9 mouse cellular contexts compared by ENCODE assay signal in genomic region chr19:47315091-47315916, GRCm38 (mm10).
A peak's percentile ranks its signal among the peaks of the same experiment; 100 is the strongest.
DNase-seq lines count a peak whose midpoint lies in the region; ATAC-seq and TF ChIP-seq lines count a peak whose summit lies in the region.
"Had no signal": no experiment of that assay in that cellular context is flagged by ENCODE, and none has a peak within 500 bp of the region (broad histone marks: within the 10 kb centered on the region; RNA-seq: fewer than 3 reads in every experiment).

No protein-coding gene starts in this region.

- no peak for TF ChIP-seq EP300 in liver, embryonic 14.5 days (IDR thresholded peaks at IDR 0.05; ENCODE audit: low read depth)

- ATAC-seq in heart, embryonic 12.5 days (ENCODE audit: insufficient number of reproducible peaks, low FRiP score), result no peak
- no peak for ATAC-seq in forebrain, embryonic 12.5 days (ENCODE audit: low FRiP score)
- no peak for ATAC-seq in liver, embryonic 14.5 days (ENCODE audit: insufficient read depth)

- H3K4me1 ChIP-seq in heart, embryonic 12.5 days (replicated peaks), result peaks cover 91% of the 10 kb centered on the region
- peaks cover 61% of the 10 kb centered on the region for H3K4me1 ChIP-seq in forebrain, embryonic 12.5 days
- peaks cover 0 to 3% of the 10 kb centered on the region in 2 experiments; a peak in 2 of 4 replicates for H3K4me1 ChIP-seq in liver, embryonic 14.5 days (replicated peaks; ENCODE audit: control insufficient read depth in 2 of 2, insufficient read depth in 2 of 2, low read length in 1 of 2)

- no peaks in the 10 kb centered on the region for H3K9me3 ChIP-seq in heart, embryonic 12.5 days (replicated peaks)
- H3K9me3 ChIP-seq in forebrain, embryonic 12.5 days, result no peaks in the 10 kb centered on the region
- no peaks in the 10 kb centered on the region for H3K9me3 ChIP-seq in liver, embryonic 14.5 days (ENCODE audit: control insufficient read depth, low read length)
- H3K9me3 ChIP-seq: megakaryocyte, embryonic 14.5 days had no signal

- H3K36me3 ChIP-seq in heart, embryonic 12.5 days, result peaks cover 16% of the 10 kb centered on the region
- no peaks in the 10 kb centered on the region for H3K36me3 ChIP-seq in forebrain, embryonic 12.5 days (replicated peaks)
- no peaks in the 10 kb centered on the region for H3K36me3 ChIP-seq in liver, embryonic 14.5 days (replicated peaks; ENCODE audit: control insufficient read depth, insufficient read depth, low read depth)

- no peak for TF ChIP-seq CTCF in liver, embryonic 14.5 days (IDR thresholded peaks at IDR 0.05; ENCODE audit: low read depth)

- H3K4me3 ChIP-seq in heart, embryonic 12.5 days, result peak overlapping the region; percentile 55
- H3K4me3 ChIP-seq in forebrain, embryonic 12.5 days (replicated peaks), result no peak overlapping the region
- H3K4me3 ChIP-seq in liver, embryonic 14.5 days (ENCODE audit: insufficient read depth in 1 of 2, low read depth in 2 of 2, low read length in 2 of 2), result no peak overlapping the region

- H3K27me3 ChIP-seq in heart, embryonic 12.5 days (replicated peaks), result no peaks in the 10 kb centered on the region
- H3K27me3 ChIP-seq in forebrain, embryonic 12.5 days, result peaks cover 17% of the 10 kb centered on the region; the same call in 1 of the 2 replicates
- H3K27me3 ChIP-seq in liver, embryonic 14.5 days (ENCODE audit: control insufficient read depth, insufficient read depth, low read length), result peaks cover 13% of the 10 kb centered on the region

- DNase-seq in heart, postnatal 36 days, result no peak
- peak; percentile 8 to 21 for DNase-seq in B cell, adult 2 months
- no peak for DNase-seq in liver, embryonic 14.5 days (ENCODE audit: low read depth in 3 of 3, low spot score in 3 of 3)
- DNase-seq in retina, embryonic 14.5 days (ENCODE audit: low spot score), result no peak
- no peak for DNase-seq in ovary, postnatal 10 days (ENCODE audit: low spot score)
- DNase-seq in gastrocnemius, adult 18-20 months (ENCODE audit: low spot score), result no peak

- H3K4me2 ChIP-seq in heart, embryonic 12.5 days, result peak overlapping the region; percentile 81
- H3K4me2 ChIP-seq in forebrain, embryonic 12.5 days, result peak overlapping the region; percentile 65
- 0 out of 2 replicates have a peak overlapping the region, but pooled peaks have one; percentile 50 for H3K4me2 ChIP-seq in liver, embryonic 14.5 days (ENCODE audit: low read depth)

- intact Hi-C loops in heart, postnatal 36 days (cut with DNase I), result loop anchor here (2.0 kb wide), 1 partner anchor 23 kb away; no protein-coding TSS in a partner anchor

- H3K9ac ChIP-seq in heart, embryonic 12.5 days, result peak overlapping the region; percentile 72
- 0 out of 2 replicates have a peak overlapping the region, but pooled peaks have one; percentile 68 for H3K9ac ChIP-seq in forebrain, embryonic 12.5 days
- H3K9ac ChIP-seq in liver, embryonic 14.5 days (replicated peaks), result no peak overlapping the region

- H3K27ac ChIP-seq in heart, embryonic 12.5 days (ENCODE audit: poor library complexity, severe bottlenecking), result peak overlapping the region; percentile 98
- H3K27ac ChIP-seq in forebrain, embryonic 12.5 days, result peak overlapping the region; percentile 82
- no peak overlapping the region for H3K27ac ChIP-seq in liver, embryonic 14.5 days

- WGBS in heart, embryonic 12.5 days, result 46% methylated on average over 14 of the region's 14 CpGs
- WGBS in forebrain, embryonic 12.5 days, result 53% methylated on average over 14 of the region's 14 CpGs
- 51% methylated on average over 14 of the region's 14 CpGs for WGBS in liver, embryonic 14.5 days (ENCODE audit: insufficient replicate concordance)

Comparison
In these comparisons a context has a peak if more than half of its experiments do, and no peak if none do; other contexts are left out.
1. DNase-seq: peak in B cell, adult 2 months (2 of 2); none in heart, postnatal 36 days (0 of 2), liver, embryonic 14.5 days (0 of 3), retina, embryonic 14.5 days (single experiment), ovary, postnatal 10 days (single experiment) and gastrocnemius, adult 18-20 months (single experiment).
2. Peak in every context shown above with its lines, with median percentiles within 50 percentile points of each other: H3K4me2 ChIP-seq.